Mouse (Mus musculus) small intestine, adult 2 months (tissue): ENCODE data around the gene Gpr65. TPM values are rescaled to one million over a fixed set of nuclear protein-coding genes. Genes with fewer than 3 reads are reported as not detected.
A peak's percentile ranks its signal among the peaks of the same experiment; 100 is the strongest.
"Not testable (repeated sequence)": the region's sequence is repeated elsewhere in the genome, so short reads cannot be mapped to it uniquely, and the experiment has no call there.

Experiments
- H3K27ac ChIP-seq: fragments of 200-500 bp; 2 replicates; pipeline ENCODE4 v1.5.1; 2012; ENCODE audit warnings: low read depth, low read length, control low read depth, inconsistent platforms; ENCODE audit not compliant: insufficient read depth
- H3K27me3 ChIP-seq: fragments of 200-500 bp; 2 replicates; pipeline ENCODE4 v1.6.1; 2012; ENCODE audit warnings: mild to moderate bottlenecking, moderate library complexity, low read length, inconsistent platforms; ENCODE audit not compliant: control insufficient read depth, insufficient read depth
- H3K36me3 ChIP-seq: fragments of 200-500 bp; 2 replicates; pipeline ENCODE4 v1.6.1; 2012; ENCODE audit warnings: mild to moderate bottlenecking, low read length, control low read depth, inconsistent platforms; ENCODE audit not compliant: control insufficient read depth, insufficient read depth
- H3K4me1 ChIP-seq: fragments of 200-500 bp; 2 replicates; pipeline ENCODE4 v1.6.1; 2012; ENCODE audit warnings: low read length, inconsistent platforms, mixed read lengths; ENCODE audit not compliant: control insufficient read depth, insufficient read depth, insufficient read length
- H3K4me3 ChIP-seq: fragments of 200-500 bp; 2 replicates; pipeline ENCODE4 v1.5.1; 2012; ENCODE audit warnings: low read depth, mild to moderate bottlenecking, control low read depth, inconsistent platforms, low read length, moderate library complexity
- CTCF ChIP-seq: fragments of 200-500 bp; IDR thresholded peaks from 2 replicates; pipeline ENCODE4 v1.5.1; 2012; ENCODE audit warnings: low read depth, mild to moderate bottlenecking, control low read depth, inconsistent platforms, low read length, moderate library complexity, mixed read lengths; ENCODE audit not compliant: insufficient replicate concordance, insufficient read length; ENCODE audit errors: extremely low read depth
- POLR2A ChIP-seq: fragments of 200-500 bp; IDR thresholded peaks from 2 replicates; pipeline ENCODE4 v1.6.1; 2012; ENCODE audit warnings: low read depth, mild to moderate bottlenecking, control low read depth, inconsistent platforms, low read length, moderate library complexity
- WGBS: fragments of 180-500 bp; shearing (Covaris S2); methylation state at CpG from one replicate; pipeline ENCODE4 v1.1.7; 2018; 5-methylcytosine and 5-hydroxymethylcytosine counted together
- polyA plus RNA-seq: library from polyadenylated mRNA; depleted of rRNA; stranded (reverse); fragments of >200 nt; gene quantifications from 2 replicates; pipeline ENCODE4 v1.2.3, GENCODE M21; 2012; rRNA removed

The Gpr65 gene
- 0.44 and 1.1 TPM in 2 replicates for polyA plus RNA-seq

GRCm38 (mm10) chr12:98268441-98269369 is at the start of gene Gpr65:
Gene Gpr65, plus strand, starts transcription at chr12:98268635.
- Histone ChIP-seq H3K27me3 (no peaks in the 10 kb centered on the region), H3K4me1 (no peaks in the 10 kb centered on the region), H3K4me3 (peak within 1 kb of the TSS; percentile 44; the same call in 1 of the 2 replicates), H3K36me3 (no peaks in the 10 kb centered on the region), H3K27ac (peak within 1 kb of the TSS; percentile 40)
- TF ChIP-seq POLR2A (no peak), CTCF (no peak)
- WGBS = 75% methylated on average over 13 of the region's 13 CpGs

DNA sequence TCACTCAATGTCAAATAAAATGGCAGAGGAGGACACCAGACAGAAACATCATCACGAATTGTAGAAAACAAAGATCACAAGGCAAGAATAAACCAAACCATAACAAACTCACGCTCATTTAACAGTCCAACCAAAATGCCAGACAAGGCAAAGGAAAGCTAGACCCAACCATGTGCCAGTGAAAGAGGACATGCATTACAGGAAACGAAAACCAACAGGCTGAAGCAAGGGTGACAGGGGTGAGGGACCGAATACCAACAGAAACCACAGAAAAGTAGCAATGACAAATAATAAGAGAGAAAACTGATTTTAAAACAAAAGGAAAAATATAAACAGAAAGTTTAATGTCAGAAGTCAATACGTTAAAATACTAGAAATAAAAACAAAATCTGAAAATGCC is 45.1 kb upstream of the Gpr65 start:
- H3K27me3 ChIP-seq = no peaks in the 10 kb centered on the region
- H3K36me3 ChIP-seq = no peaks in the 10 kb centered on the region
- H3K4me3 ChIP-seq = no peak overlapping the region
- 83% methylated on average over 5 of the region's 5 CpGs for WGBS
- TF ChIP-seq POLR2A = no peak
- no peak for TF ChIP-seq CTCF
- no peaks in the 10 kb centered on the region for H3K4me1 ChIP-seq
- no peak overlapping the region for H3K27ac ChIP-seq

DNA sequence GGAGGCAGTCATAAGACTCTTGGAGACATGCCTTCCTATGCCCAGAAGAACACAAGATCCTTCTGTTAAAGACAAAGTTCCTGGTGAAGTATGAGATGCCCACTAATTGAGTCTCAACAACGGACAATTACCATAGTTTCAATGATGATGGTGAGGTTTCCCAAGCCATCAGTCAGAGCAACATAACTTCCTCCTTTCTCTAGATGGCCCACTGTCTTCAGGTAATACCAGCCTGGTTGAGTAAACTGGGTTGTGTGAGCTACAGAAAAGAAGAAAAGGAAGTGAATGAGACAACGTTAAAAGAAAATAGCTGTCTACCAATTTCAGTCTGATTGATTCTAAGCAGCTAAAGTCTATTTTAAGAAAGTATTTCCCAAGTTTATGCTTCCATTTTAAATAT is 41.4 kb upstream of the Gpr65 start:
- no peaks in the 10 kb centered on the region for H3K36me3 ChIP-seq
- 78% methylated on average over 2 of the region's 2 CpGs for whole genome bisulfite sequencing
- H3K27ac ChIP-seq = no peak overlapping the region
- H3K4me3 ChIP-seq = no peak overlapping the region
- no peaks in the 10 kb centered on the region for H3K27me3 ChIP-seq
- TF ChIP-seq CTCF (no peak), POLR2A (no peak)
- H3K4me1 ChIP-seq = no peaks in the 10 kb centered on the region

DNA sequence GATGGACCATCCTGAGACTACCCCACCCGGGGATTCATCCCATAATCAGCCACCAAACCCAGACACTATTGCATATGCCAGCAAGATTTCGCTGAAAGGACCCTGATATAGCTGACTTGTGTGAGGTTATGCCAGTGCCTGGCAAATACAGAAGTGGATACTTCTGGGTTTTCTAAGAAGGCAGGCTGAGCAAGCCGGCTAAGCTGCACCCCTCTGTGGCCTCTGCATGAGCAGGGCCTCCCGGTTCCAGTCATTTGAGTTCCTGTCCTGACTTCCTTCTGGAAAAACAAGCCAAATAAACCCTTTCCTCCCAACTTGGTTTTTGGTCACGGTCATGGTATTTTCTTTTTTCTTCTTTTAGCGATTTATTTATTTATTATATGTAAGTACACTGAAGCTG is 30.0 kb upstream of the Gpr65 start:
- not testable (repeated sequence) for H3K36me3 ChIP-seq, H3K4me1 ChIP-seq, H3K4me3 ChIP-seq, H3K27ac ChIP-seq, H3K27me3 ChIP-seq
- WGBS = 88% methylated on average over 6 of the region's 6 CpGs

DNA sequence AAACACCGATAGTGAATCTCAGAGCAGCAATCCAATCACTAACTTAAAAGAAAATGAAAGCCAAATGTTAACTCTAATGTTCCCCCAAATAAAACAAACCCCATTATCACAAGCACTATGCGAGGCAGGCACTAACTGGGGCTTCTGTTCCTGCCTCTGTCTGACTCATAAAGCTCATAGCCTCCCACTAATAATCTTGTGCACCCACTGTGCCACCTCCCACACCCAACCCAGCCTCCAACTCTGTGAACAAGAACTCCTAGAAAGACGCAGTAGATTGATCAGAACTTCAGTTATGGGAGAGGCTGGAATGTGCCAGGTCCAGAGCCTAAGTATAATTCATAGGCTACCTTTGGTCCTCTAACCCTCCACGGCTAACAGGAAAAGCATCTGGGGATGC is 24.3 kb upstream of the Gpr65 start:
- H3K27me3 ChIP-seq = no peaks in the 10 kb centered on the region
- H3K4me3 ChIP-seq = no peak overlapping the region
- TF ChIP-seq POLR2A = no peak
- no peak for TF ChIP-seq CTCF
- no peak overlapping the region for H3K27ac ChIP-seq
- H3K36me3 ChIP-seq = 0 out of 2 replicates have a peak, but pooled peaks cover 1% of the 10 kb centered on the region
- 70% methylated on average over 4 of the region's 4 CpGs for WGBS
- no peaks in the 10 kb centered on the region for H3K4me1 ChIP-seq

DNA sequence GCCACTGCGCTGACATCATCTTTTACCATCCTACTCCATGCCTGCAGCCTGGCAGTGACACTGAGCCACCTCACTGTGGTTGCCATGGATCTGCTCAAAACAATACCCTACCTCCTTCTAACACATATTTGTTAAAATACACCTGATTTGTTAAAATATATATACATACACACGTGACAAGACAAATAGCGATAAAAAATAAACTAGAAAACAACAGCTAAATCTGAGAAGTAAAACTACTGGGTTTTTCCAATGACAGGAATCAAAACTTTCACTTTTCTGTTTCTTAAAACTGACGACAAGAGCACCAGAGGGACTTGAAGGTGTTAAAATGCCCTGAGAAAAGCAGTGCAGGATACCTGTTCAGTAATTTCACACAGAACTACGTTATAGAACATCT is 23.6 kb upstream of the Gpr65 start:
- Histone ChIP-seq H3K27me3 (no peaks in the 10 kb centered on the region), H3K4me1 (no peaks in the 10 kb centered on the region), H3K36me3 (0 out of 2 replicates have a peak, but pooled peaks cover 1% of the 10 kb centered on the region), H3K4me3 (no peak overlapping the region), H3K27ac (no peak overlapping the region)
- 89% methylated on average over 5 of the region's 5 CpGs for WGBS
- no peak for TF ChIP-seq POLR2A
- no peak for TF ChIP-seq CTCF

- 44% methylated on average over 4 of the region's 4 CpGs for whole genome bisulfite sequencing
Measured at GRCm38 (mm10) chr12:98246835-98247234, 21.6 kb upstream of the Gpr65 start.

More at GRCm38 (mm10) chr12:98246835-98247234, 21.6 kb upstream of the Gpr65 start:
- H3K4me1 ChIP-seq = no peaks in the 10 kb centered on the region
- H3K36me3 ChIP-seq = no peaks in the 10 kb centered on the region
- no peaks in the 10 kb centered on the region for H3K27me3 ChIP-seq
- H3K4me3 ChIP-seq = no peak overlapping the region
- H3K27ac ChIP-seq = no peak overlapping the region
- TF ChIP-seq POLR2A = no peak
- TF ChIP-seq CTCF = no peak
